Mouse (Mus musculus) adrenal gland, postnatal 36 days (tissue): ENCODE data around the gene Gm5930. TPM values are rescaled to one million over a fixed set of nuclear protein-coding genes. Genes with fewer than 3 reads are reported as not detected.
"Not testable (repeated sequence)": the region's sequence is repeated elsewhere in the genome, so short reads cannot be mapped to it uniquely, and the experiment has no call there.

ENCODE experiments used
- DNase-seq, 2 experiments: peaks; one replicate each; pipeline ENCODE4 v3.0.0; 2021; ENCODE audit warnings: mixed read lengths in 1 of 2
- long read RNA-seq, 2 experiments: library from polyadenylated mRNA; stranded (forward); transcript quantifications; one replicate each; pipeline ENCODE4 v2.0.0; 2021; ENCODE audit warnings: borderline sequencing depth in 2 of 2
- total RNA-seq, 2 experiments: library from RNA; stranded (reverse); gene quantifications; 2 replicates each; pipeline ENCODE4 v1.2.3; 2021

The Gm5930 gene
- total RNA-seq: not detected
- long read RNA-seq, experiment 1: 0 reads
- long read RNA-seq, experiment 2: 0 reads

DNA sequence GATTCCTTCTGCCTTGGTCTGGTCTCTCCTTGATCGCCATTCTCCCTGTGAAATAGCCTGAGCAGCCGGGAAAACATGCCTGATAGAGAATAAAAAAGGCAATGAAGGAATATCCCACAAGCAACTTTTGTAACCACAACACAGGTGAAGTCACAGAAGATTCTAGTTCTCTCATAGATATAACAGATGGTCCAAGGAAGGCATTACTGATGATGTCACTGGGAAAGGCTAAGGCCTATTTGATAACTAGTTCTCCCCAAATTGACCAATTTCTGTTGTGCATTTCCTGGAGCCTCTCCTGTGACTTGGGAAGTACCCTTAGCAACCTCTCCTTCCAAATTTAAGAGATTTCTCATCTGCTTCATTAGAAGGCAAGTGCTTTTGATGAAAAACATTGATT, at the start of gene Gm5930:
Gene Gm5930, minus strand, starts transcription at position 101 of the 400 bp plus-strand sequence.
- DNase-seq: not testable (repeated sequence)

DNA sequence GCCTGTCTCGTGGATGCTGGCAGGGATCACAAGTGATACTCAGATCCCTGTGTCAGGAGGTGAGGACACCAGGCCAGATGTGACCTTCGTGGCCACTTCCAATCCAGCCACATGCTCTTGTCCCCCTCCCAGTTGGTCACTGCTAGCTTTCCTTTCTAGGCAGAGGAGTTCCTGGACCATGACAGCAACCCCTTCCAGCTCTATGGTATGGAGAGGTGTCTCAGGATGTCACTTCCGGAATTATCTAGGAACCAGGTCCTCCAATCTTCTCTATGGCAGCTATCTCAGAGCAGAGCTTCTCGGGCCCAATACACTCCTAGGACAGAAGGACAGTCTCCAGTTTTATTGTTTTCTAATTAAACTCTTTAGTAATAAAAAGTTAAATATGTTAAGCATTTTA, 45.8 kb upstream of the Gm5930 start:
- not testable (repeated sequence) for DNase-seq

DNA sequence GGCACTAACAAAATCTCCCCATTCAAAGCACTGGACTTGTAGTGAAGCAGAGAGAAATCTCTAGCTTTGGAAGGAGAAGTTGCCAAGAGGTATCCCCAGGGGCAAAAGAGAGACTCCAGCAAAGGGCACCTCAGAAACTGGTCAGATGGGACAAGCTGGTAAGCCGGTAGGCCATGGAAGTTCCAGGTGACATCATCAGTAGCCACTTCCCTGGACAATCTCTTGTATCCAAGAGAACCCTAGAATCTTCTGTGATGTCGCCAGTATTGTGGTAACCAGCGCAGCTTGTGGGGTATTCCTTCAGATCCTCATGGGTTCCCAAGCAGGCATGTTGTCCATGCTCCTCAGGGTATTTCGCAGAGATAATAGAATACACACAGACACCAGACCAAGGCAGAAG, 26.7 kb upstream of the Gm5930 start, which contains the start of gene Gm8229:
Gene Gm8229, plus strand, starts transcription at position 301 of the 400 bp plus-strand sequence.
- DNase-seq: not testable (repeated sequence)

DNA sequence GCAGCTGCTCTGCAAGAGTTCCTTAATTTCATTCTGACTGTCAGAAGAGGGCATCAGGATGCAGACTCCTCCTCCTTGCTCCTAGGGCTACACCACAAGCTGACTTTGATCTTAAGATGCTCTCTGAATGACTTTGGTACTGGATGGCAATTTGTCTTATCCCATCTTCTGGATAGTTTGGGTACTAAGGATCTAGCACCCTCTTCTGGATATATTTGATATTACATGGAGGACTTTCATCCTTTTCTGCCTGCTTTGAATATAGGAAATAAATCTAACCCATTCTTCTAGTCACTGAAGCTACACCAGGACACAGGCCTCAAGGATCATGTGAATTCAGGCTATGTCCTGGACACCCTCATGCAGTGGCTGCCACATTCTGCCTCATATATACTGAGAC, 23.9 kb upstream of the Gm5930 start:
- DNase-seq: not testable (repeated sequence)

DNA sequence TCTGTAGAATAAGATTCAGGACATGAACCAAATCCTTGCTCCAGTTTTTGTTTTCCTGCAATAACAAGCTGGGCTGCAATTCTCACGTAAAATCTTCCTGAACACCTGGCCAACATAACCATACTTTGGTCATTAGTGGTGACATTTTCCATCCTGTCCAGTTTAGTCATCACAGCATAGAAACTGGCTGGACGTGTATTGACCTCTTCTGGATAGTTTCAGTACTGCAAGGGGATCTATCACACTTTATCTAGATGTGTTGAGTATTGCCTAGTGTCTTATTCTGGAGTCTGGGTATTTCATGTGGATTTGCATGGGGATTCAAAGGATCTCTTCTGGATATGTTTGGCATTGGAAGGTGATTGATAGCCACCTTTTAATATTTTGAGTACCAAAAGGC, 23.0 kb upstream of the Gm5930 start:
- not testable (repeated sequence) for DNase-seq

DNA sequence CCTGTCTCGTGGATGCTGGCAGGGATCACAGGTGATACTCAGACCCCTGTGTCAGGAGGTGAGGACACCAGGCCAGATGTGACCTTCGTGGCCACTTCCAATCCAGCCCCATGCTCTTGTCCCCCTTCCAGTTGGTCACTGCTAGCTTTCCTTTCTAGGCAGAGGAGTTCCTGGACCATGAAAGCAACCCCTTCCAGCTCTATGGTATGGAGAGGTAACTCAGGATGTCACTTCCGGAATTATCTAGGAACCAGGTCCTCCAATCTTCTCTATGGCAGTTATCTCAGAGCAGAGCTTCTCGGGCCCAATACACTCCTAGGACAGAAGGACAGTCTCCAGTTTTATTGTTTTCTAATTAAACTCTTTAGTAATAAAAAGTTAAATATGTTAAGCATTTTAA, 26.3 kb downstream of the Gm5930 start:
- not testable (repeated sequence) for DNase-seq

DNA sequence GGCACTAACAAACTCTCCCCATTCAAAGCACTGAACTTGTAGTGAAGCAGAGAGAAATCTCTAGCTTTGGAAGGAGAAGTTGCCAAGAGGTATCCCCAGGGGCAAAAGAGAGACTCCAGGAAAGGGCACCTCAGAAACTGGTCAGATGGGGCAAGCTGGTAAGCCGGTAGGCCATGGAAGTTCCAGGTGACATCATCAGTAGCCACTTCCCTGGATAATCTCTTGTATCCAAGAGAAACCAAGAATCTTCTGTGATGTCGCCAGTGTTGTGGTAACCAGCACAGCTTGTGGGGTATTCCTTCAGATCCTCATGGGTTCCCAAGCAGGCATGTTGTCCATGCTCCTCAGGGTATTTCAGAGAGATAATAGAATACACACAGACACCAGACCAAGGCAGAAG, 53.1 kb downstream of the Gm5930 start, which contains the start of gene Gm8220:
Gene Gm8220, plus strand, starts transcription at position 301 of the 400 bp plus-strand sequence.
- not testable (repeated sequence) for DNase-seq

Other genes starting within 250 kb of the Gm5930 start
- gene Ear2, start 235.9 kb downstream of the Gm5930 start, total RNA-seq: 1 to 10 TPM in 1 of 2 experiments, under 1 TPM in 1; 0.95 to 3.0 TPM
- not detected for gene Gm3327, start 214.7 kb downstream of the Gm5930 start, total RNA-seq
- gene Gm8212, start 140.9 kb downstream of the Gm5930 start, total RNA-seq: not detected
- not detected for gene 4930503E14Rik, start 125.3 kb downstream of the Gm5930 start, total RNA-seq
- not detected for gene Gm8220, start 53.0 kb downstream of the Gm5930 start, total RNA-seq
- gene Gm8229, start 26.8 kb upstream of the Gm5930 start, total RNA-seq: not detected
- not detected for gene Gm3371, start 72.1 kb upstream of the Gm5930 start, total RNA-seq
- not detected for gene Gm8232, start 95.1 kb upstream of the Gm5930 start, total RNA-seq
- not detected for gene BC061237, start 153.9 kb upstream of the Gm5930 start, total RNA-seq
- not detected for gene Gm17093, start 179.7 kb upstream of the Gm5930 start, total RNA-seq
- gene Gm8247, start 244.6 kb upstream of the Gm5930 start, total RNA-seq: not detected